19 mouse cellular contexts compared by ENCODE assay signal in the genomic region with DNA sequence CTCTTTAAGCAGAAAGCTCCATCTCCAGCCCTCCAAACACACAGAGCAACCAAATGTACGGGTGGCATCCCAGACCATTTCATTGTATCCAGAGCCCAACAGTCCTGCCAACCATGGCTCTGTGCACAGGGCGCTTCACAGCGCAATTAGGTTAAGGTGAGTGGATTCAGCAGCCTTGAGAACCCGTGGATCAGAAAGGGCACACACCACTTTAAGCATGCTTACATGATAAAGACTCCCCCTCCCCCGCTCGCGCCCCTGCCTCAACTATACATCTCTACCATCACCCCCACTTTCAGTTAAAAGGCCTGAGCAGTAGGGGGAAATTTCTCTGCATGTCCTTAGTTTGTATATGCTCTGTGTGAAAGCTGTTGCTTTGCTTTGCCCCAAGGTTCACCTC.
"Had no signal": no experiment of that assay in that cellular context is flagged by ENCODE, and none has a peak within 500 bp of the region (broad histone marks: within the 10 kb centered on the region; RNA-seq: fewer than 3 reads in every experiment).

No protein-coding gene starts in this region.

- ATAC-seq: midbrain, embryonic 16.5 days had no signal

- H3K4me1 ChIP-seq: neural tube, embryonic 15.5 days had no signal

- H3K27ac ChIP-seq: midbrain, embryonic 10.5 days; midbrain, embryonic 12.5 days; neural tube, embryonic 13.5 days; neural tube, embryonic 15.5 days had no signal

- H3K36me3 ChIP-seq: midbrain, embryonic 10.5 days; midbrain, embryonic 12.5 days; neural tube, embryonic 13.5 days; neural tube, embryonic 15.5 days had no signal

- H3K9ac ChIP-seq: lung, embryonic 14.5 days; midbrain, embryonic 12.5 days; neural tube, embryonic 13.5 days; neural tube, embryonic 15.5 days had no signal

- H3K4me2 ChIP-seq: lung, embryonic 14.5 days; midbrain, embryonic 12.5 days; neural tube, embryonic 13.5 days; neural tube, embryonic 15.5 days had no signal

- H3K27me3 ChIP-seq: neural tube, embryonic 13.5 days; neural tube, embryonic 15.5 days had no signal

- H3K9me3 ChIP-seq: midbrain, embryonic 10.5 days; midbrain, embryonic 12.5 days; neural tube, embryonic 13.5 days; neural tube, embryonic 15.5 days had no signal

- H3K4me3 ChIP-seq: midbrain, embryonic 10.5 days; midbrain, embryonic 12.5 days; myocyte; neural tube, embryonic 13.5 days; neural tube, embryonic 15.5 days had no signal

- DNase-seq: lung, adult 18-20 months; lung, embryonic 14.5 days; lung, postnatal 10 days; lung, postnatal 4 days; midbrain, embryonic 14.5 days; retina, postnatal 1 day; right cerebral cortex, adult 18-20 months; right cerebral cortex, postnatal 25 days; right cerebral cortex, postnatal 4 days; spleen, adult 18-20 months; thymus, adult 18-20 months; thymus, postnatal 14 days; thymus, postnatal 36 days had no signal
